ENCODE assay signal across 8 mouse cellular contexts in the genomic region with DNA sequence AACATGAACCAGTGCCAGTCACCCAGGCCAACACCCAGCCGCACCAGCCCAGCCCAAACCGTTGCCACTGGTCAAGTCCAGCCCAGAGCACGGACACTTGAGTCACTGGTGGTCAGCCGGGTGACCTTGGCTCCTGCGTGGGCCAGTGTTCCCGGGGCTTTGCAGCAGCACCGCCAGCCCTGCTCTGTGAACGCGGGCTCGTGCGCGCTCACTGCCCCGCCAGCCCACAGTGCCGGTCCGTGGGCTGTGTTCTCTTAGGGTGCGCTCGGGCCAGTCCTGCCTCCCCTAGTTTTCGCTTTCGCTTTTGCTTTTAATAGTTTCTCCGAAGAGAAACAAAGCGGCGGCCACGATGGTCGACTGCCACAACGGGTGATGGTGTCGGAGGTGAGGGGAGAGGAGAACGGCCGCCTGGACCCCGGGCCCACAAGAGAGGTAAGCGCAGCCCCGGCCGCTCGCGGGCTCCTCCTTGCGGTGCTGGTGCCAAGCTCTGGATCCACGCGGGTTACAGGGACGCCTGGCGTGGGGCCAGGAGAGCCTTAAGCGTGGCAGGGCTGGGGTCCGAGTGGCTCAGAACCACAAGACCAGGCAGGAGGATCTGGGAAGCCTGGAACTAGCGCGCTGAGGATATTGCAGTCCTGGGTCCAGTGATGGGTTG.
DNase-seq lines count a peak whose midpoint lies in the region; ATAC-seq and TF ChIP-seq lines count a peak whose summit lies in the region.
"Not testable (repeated sequence)": the region's sequence is repeated elsewhere in the genome, so short reads cannot be mapped to it uniquely, and the experiment has no call there.

No protein-coding gene starts in this region.

- H3K4me2 ChIP-seq in heart, embryonic 16.5 days (ENCODE audit: low read depth, low read length): peak overlapping the region; percentile 61
- peak overlapping the region; percentile 11; the same call in 1 of the 2 replicates for H3K4me2 ChIP-seq in limb, embryonic 15.5 days

- not testable (repeated sequence) for H3K27ac ChIP-seq in heart, embryonic 16.5 days (ENCODE audit: low read length); kidney, adult 2 months (ENCODE audit: insufficient read depth, low read depth, low read length); limb, embryonic 15.5 days

- H3K9ac ChIP-seq in heart, embryonic 16.5 days (ENCODE audit: low read length); limb, embryonic 15.5 days: not testable (repeated sequence)

- peak; percentile 74 for ATAC-seq in erythroid progenitor cell, adult 5-6 weeks (replicated peaks; ENCODE audit: low FRiP score, poor library complexity, severe bottlenecking)
- ATAC-seq in heart, embryonic 16.5 days (replicated peaks; ENCODE audit: extremely low read depth, insufficient read depth, low FRiP score): peak; percentile 45
- not testable (repeated sequence) for ATAC-seq in limb, embryonic 15.5 days (ENCODE audit: insufficient number of reproducible peaks, low FRiP score, low TSS enrichment, low read depth)

- peak overlapping the region; percentile 53 for H3K4me3 ChIP-seq in heart, embryonic 16.5 days (ENCODE audit: low read length)
- peak overlapping the region; percentile 48 for H3K4me3 ChIP-seq in kidney, adult 2 months (ENCODE audit: insufficient read depth, low read depth, low read length)
- H3K4me3 ChIP-seq in limb, embryonic 15.5 days: peak overlapping the region; percentile 21; the same call in 1 of the 2 replicates

- 18% methylated on average over 34 of the region's 43 CpGs for WGBS in heart, embryonic 16.5 days
- WGBS in kidney, adult 2 months: 22% methylated on average over 40 of the region's 43 CpGs
- 27% methylated on average over 37 of the region's 43 CpGs for WGBS in limb, embryonic 15.5 days

- peak; percentile 31 for DNase-seq in adrenal gland, adult 8-10 months
- DNase-seq in kidney, adult 2 months: peak; percentile 20
- DNase-seq in lung, postnatal 4 days: peak; percentile 23 to 43
- peak; percentile 4 for DNase-seq in right cerebral cortex, postnatal 14 days
- DNase-seq in thymus, postnatal 36 days: peak; percentile 21 to 27

- not testable (repeated sequence) for H3K4me1 ChIP-seq in heart, embryonic 16.5 days (ENCODE audit: control insufficient read depth, insufficient read depth, low read length); kidney, adult 2 months (ENCODE audit: control insufficient read depth, insufficient read depth, low read length); limb, embryonic 15.5 days

- TF ChIP-seq CTCF in kidney, adult 2 months (conservative IDR thresholded peaks at IDR 0.05; ENCODE audit: insufficient read depth, insufficient read length, low read depth, low read length): not testable (repeated sequence)

- not testable (repeated sequence) for H3K36me3 ChIP-seq in heart, embryonic 16.5 days (ENCODE audit: control insufficient read depth, insufficient read depth); kidney, adult 2 months (ENCODE audit: control insufficient read depth, insufficient read depth, low read length); limb, embryonic 15.5 days

- TF ChIP-seq POLR2A in kidney, adult 2 months (IDR thresholded peaks at IDR 0.05; ENCODE audit: low read depth, low read length): not testable (repeated sequence)

- not testable (repeated sequence) for H3K27me3 ChIP-seq in heart, embryonic 16.5 days (ENCODE audit: control insufficient read depth, insufficient read depth, low read length); kidney, adult 2 months (replicated peaks; ENCODE audit: control insufficient read depth, insufficient read depth, low read length); limb, embryonic 15.5 days

- H3K9me3 ChIP-seq in heart, embryonic 16.5 days (replicated peaks; ENCODE audit: control insufficient read depth, low read length); limb, embryonic 15.5 days: not testable (repeated sequence)
